Mouse (Mus musculus) embryonic facial prominence, embryonic 13.5 days (tissue): ENCODE results near the gene Nsg2. TPM values are rescaled to one million over a fixed set of nuclear protein-coding genes. Genes with fewer than 3 reads are reported as not detected.
A peak's percentile ranks its signal among the peaks of the same experiment; 100 is the strongest.
"Not testable (repeated sequence)": the region's sequence is repeated elsewhere in the genome, so short reads cannot be mapped to it uniquely, and the experiment has no call there.

ENCODE experiments used
- ATAC-seq: fragments of 200-750 bp; cut with Nextera tagmentation; 2 replicates; pipeline ENCODE4 v1.8.0; 2017; ENCODE audit warnings: low read depth; ENCODE audit not compliant: insufficient number of reproducible peaks, insufficient read depth, low FRiP score, low TSS enrichment
- H3K27ac ChIP-seq: fragments of 300-500 bp; sonication (generic); 2 replicates; pipeline ENCODE4 v1.5.1; 2015; ENCODE audit warnings: moderate library complexity, mild to moderate bottlenecking, inconsistent platforms
- H3K27me3 ChIP-seq: fragments of 300-500 bp; sonication (generic); 2 replicates; pipeline ENCODE4 v1.6.1; 2015; ENCODE audit warnings: mild to moderate bottlenecking, inconsistent platforms
- H3K36me3 ChIP-seq: fragments of 300-500 bp; sonication (generic); 2 replicates; pipeline ENCODE4 v1.6.1; 2015; ENCODE audit warnings: mild to moderate bottlenecking, inconsistent platforms
- H3K4me1 ChIP-seq: fragments of 300-500 bp; sonication (generic); 2 replicates; pipeline ENCODE4 v1.6.1; 2015; ENCODE audit warnings: inconsistent platforms
- H3K4me2 ChIP-seq: fragments of 300-500 bp; sonication (generic); 2 replicates; pipeline ENCODE4 v1.6.1; 2015; ENCODE audit warnings: moderate library complexity, mild to moderate bottlenecking, inconsistent platforms
- H3K4me3 ChIP-seq: fragments of 300-500 bp; sonication (generic); 2 replicates; pipeline ENCODE4 v1.5.1; 2015; ENCODE audit warnings: mild to moderate bottlenecking, inconsistent platforms
- H3K9ac ChIP-seq: fragments of 300-500 bp; sonication (generic); 2 replicates; pipeline ENCODE4 v1.6.1; 2015; ENCODE audit warnings: mild to moderate bottlenecking, inconsistent platforms
- H3K9me3 ChIP-seq: fragments of 300-500 bp; sonication (generic); 2 replicates; pipeline ENCODE4 v1.6.1; 2016; ENCODE audit warnings: inconsistent platforms
- WGBS: fragments of 180-500 bp; shearing (Covaris S2); methylation state at CpG from one replicate; pipeline ENCODE4 v1.1.7; 2015; ENCODE audit warnings: mixed read lengths; 5-methylcytosine and 5-hydroxymethylcytosine counted together
- polyA plus RNA-seq: library from polyadenylated mRNA; unstranded; fragments of >200 nt; fragmentation: Nextera tagmentation; extraction: Ambion mirVana; gene quantifications from 2 replicates; pipeline ENCODE4 v1.2.1, GENCODE M21; 2015

Nsg2 gene
- polyA plus RNA-seq, result 5.7 and 8.7 TPM in 2 replicates

- no peaks in the 10 kb centered on the region for H3K9me3 ChIP-seq
- H3K4me3 ChIP-seq, result peak within 1 kb of the TSS; percentile 30
- ATAC-seq, result peak; percentile 65
- no peak within 1 kb of the TSS for H3K27ac ChIP-seq
- peaks cover 31% of the 10 kb centered on the region for H3K4me1 ChIP-seq
- H3K36me3 ChIP-seq, result no peaks in the 10 kb centered on the region
- no peaks in the 10 kb centered on the region for H3K27me3 ChIP-seq
- peak within 1 kb of the TSS; percentile 61 for H3K4me2 ChIP-seq
- WGBS, result 0% methylated on average over 16 of the region's 16 CpGs
- H3K9ac ChIP-seq, result peak within 1 kb of the TSS; percentile 58; the same call in 1 of the 2 replicates
These were observed at the start of gene Nsg2 for GRCm38 (mm10) chr11:32000281-32000680. Nsg2 (plus strand) TSS chr11:32000463.

GRCm38 (mm10) chr11:31960071-31960470, 40.2 kb upstream of the Nsg2 start:
- no peaks in the 10 kb centered on the region for H3K9me3 ChIP-seq
- no peaks in the 10 kb centered on the region for H3K36me3 ChIP-seq
- H3K4me1 ChIP-seq, result no peaks in the 10 kb centered on the region
- H3K27ac ChIP-seq, result no peak overlapping the region
- no peak overlapping the region for H3K4me2 ChIP-seq
- H3K27me3 ChIP-seq, result no peaks in the 10 kb centered on the region
- H3K9ac ChIP-seq, result no peak overlapping the region
- no peak for ATAC-seq
- no peak overlapping the region for H3K4me3 ChIP-seq

- 89% methylated on average over 1 of the region's 1 CpGs for WGBS
- H3K9me3 ChIP-seq, result no peaks in the 10 kb centered on the region
These were observed 36.3 kb upstream of the Nsg2 start for GRCm38 (mm10) chr11:31963993-31964392.

GRCm38 (mm10) chr11:31965256-31966134, 34.8 kb upstream of the Nsg2 start, which contains the start of gene 4930524B15Rik:
4930524B15Rik (plus strand) TSS chr11:31965592.
- peak within 1 kb of the TSS; percentile 35 for H3K4me3 ChIP-seq
- peak; percentile 62; the same call in 1 of the 2 replicates for ATAC-seq
- 0 out of 2 replicates have a peak, but pooled peaks cover 5% of the 10 kb centered on the region for H3K4me1 ChIP-seq
- no peaks in the 10 kb centered on the region for H3K27me3 ChIP-seq
- WGBS, result 35% methylated on average over 49 of the region's 49 CpGs
- no peaks in the 10 kb centered on the region for H3K36me3 ChIP-seq
- H3K27ac ChIP-seq, result no peak within 1 kb of the TSS
- no peaks in the 10 kb centered on the region for H3K9me3 ChIP-seq
- H3K4me2 ChIP-seq, result peak within 1 kb of the TSS; percentile 62
- peak within 1 kb of the TSS; percentile 66 for H3K9ac ChIP-seq

More at GRCm38 (mm10) chr11:31963993-31964392, 36.3 kb upstream of the Nsg2 start:
- Histone ChIP-seq H3K27me3 (no peaks in the 10 kb centered on the region), H3K36me3 (no peaks in the 10 kb centered on the region), H3K9ac (no peak overlapping the region), H3K4me2 (no peak overlapping the region), H3K4me1 (0 out of 2 replicates have a peak, but pooled peaks cover 5% of the 10 kb centered on the region), H3K4me3 (no peak overlapping the region), H3K27ac (no peak overlapping the region)
- ATAC-seq, result no peak

GRCm38 (mm10) chr11:31974132-31974531, 26.1 kb upstream of the Nsg2 start:
- ATAC-seq, result no peak
- 75% methylated on average over 4 of the region's 4 CpGs for WGBS

GRCm38 (mm10) chr11:31974826-31975225, 25.4 kb upstream of the Nsg2 start:
- H3K36me3 ChIP-seq, result no peaks in the 10 kb centered on the region
- H3K9me3 ChIP-seq, result peaks cover 2% of the 10 kb centered on the region
- no peaks in the 10 kb centered on the region for H3K27me3 ChIP-seq
- no peak for ATAC-seq
- H3K4me1 ChIP-seq, result no peaks in the 10 kb centered on the region
- H3K9ac ChIP-seq, result no peak overlapping the region
- 61% methylated on average over 8 of the region's 8 CpGs for WGBS
- no peak overlapping the region for H3K4me2 ChIP-seq
- no peak overlapping the region for H3K4me3 ChIP-seq
- no peak overlapping the region for H3K27ac ChIP-seq

More at GRCm38 (mm10) chr11:31974132-31974531, 26.1 kb upstream of the Nsg2 start:
- H3K4me2 ChIP-seq, result no peak overlapping the region
- H3K4me3 ChIP-seq, result no peak overlapping the region
- H3K27ac ChIP-seq, result no peak overlapping the region
- H3K36me3 ChIP-seq, result no peaks in the 10 kb centered on the region
- no peaks in the 10 kb centered on the region for H3K27me3 ChIP-seq
- H3K9ac ChIP-seq, result no peak overlapping the region
- no peaks in the 10 kb centered on the region for H3K9me3 ChIP-seq
- no peaks in the 10 kb centered on the region for H3K4me1 ChIP-seq

- H3K4me1 ChIP-seq, result no peaks in the 10 kb centered on the region
- no peaks in the 10 kb centered on the region for H3K36me3 ChIP-seq
- H3K9ac ChIP-seq, result no peak overlapping the region
- WGBS, result 85% methylated on average over 5 of the region's 5 CpGs
- H3K27me3 ChIP-seq, result no peaks in the 10 kb centered on the region
- peaks cover 6% of the 10 kb centered on the region for H3K9me3 ChIP-seq
- ATAC-seq, result no peak
- no peak overlapping the region for H3K4me2 ChIP-seq
- no peak overlapping the region for H3K27ac ChIP-seq
- H3K4me3 ChIP-seq, result no peak overlapping the region
These were observed 24.6 kb upstream of the Nsg2 start for GRCm38 (mm10) chr11:31975678-31976077.

GRCm38 (mm10) chr11:31976137-31976536, 24.1 kb upstream of the Nsg2 start:
- Histone ChIP-seq H3K4me3 (no peak overlapping the region), H3K4me1 (no peaks in the 10 kb centered on the region), H3K9me3 (peaks cover 6% of the 10 kb centered on the region), H3K9ac (no peak overlapping the region), H3K4me2 (no peak overlapping the region), H3K27me3 (no peaks in the 10 kb centered on the region), H3K27ac (no peak overlapping the region), H3K36me3 (no peaks in the 10 kb centered on the region)
- no peak for ATAC-seq
- WGBS, result 71% methylated on average over 5 of the region's 5 CpGs

GRCm38 (mm10) chr11:31980089-31980488, 20.2 kb upstream of the Nsg2 start:
- not testable (repeated sequence) for ATAC-seq, H3K9ac ChIP-seq, H3K9me3 ChIP-seq, H3K4me1 ChIP-seq, H3K4me2 ChIP-seq, H3K27me3 ChIP-seq, H3K36me3 ChIP-seq, H3K4me3 ChIP-seq, H3K27ac ChIP-seq
- 90% methylated on average over 5 of the region's 5 CpGs for WGBS

- 82% methylated on average over 7 of the region's 7 CpGs for WGBS
- Histone ChIP-seq H3K27ac (no peak overlapping the region), H3K27me3 (no peaks in the 10 kb centered on the region), H3K4me2 (no peak overlapping the region), H3K4me3 (no peak overlapping the region), H3K9me3 (peaks cover 9% of the 10 kb centered on the region), H3K9ac (no peak overlapping the region), H3K36me3 (no peaks in the 10 kb centered on the region), H3K4me1 (no peaks in the 10 kb centered on the region)
- no peak for ATAC-seq
These were observed 18.4 kb upstream of the Nsg2 start for GRCm38 (mm10) chr11:31981830-31982229.

GRCm38 (mm10) chr11:31982247-31982943, 17.9 kb upstream of the Nsg2 start:
- H3K4me2 ChIP-seq, H3K9me3 ChIP-seq, H3K27me3 ChIP-seq, ATAC-seq, H3K36me3 ChIP-seq, H3K4me1 ChIP-seq, H3K27ac ChIP-seq, H3K9ac ChIP-seq, H3K4me3 ChIP-seq: not testable (repeated sequence)
- WGBS, result 82% methylated on average over 13 of the region's 13 CpGs
